Mouse (Mus musculus) left cerebral cortex, postnatal 36 days (tissue): ENCODE measurements around the gene Adora3. TPM values are rescaled to one million over a fixed set of nuclear protein-coding genes. Genes with fewer than 3 reads are reported as not detected.

Experiments used
- DNase-seq, 2 experiments: peaks; one replicate each; pipeline ENCODE4 v3.0.0; 2021 to 2022; ENCODE audit warnings: low spot score in 2 of 2, mixed read lengths in 1 of 2
- intact Hi-C: fragments of 180-260 bp; cut with DNase I; formaldehyde crosslinking; loops from one replicate; pipeline ENCODE4 v1.15.1; 2025
- total RNA-seq, 2 experiments: library from RNA; stranded (reverse); gene quantifications; 2 replicates each; pipeline ENCODE4 v1.2.3; 2021

Adora3 gene
- total RNA-seq, 2 experiments from 2014 or later: 0.81 to 1.3 TPM

GRCm38 (mm10) chr3:105873451-105874445 lies 3.1 kb downstream of the Adora3 start:
- no peak for DNase-seq
- intact Hi-C loops: no loop called here

GRCm38 (mm10) chr3:105876022-105876421 lies 5.4 kb downstream of the Adora3 start:
- intact Hi-C loops: loop anchor here (5.0 kb wide), 1 partner anchor 49 kb away; no protein-coding TSS in a partner anchor
- DNase-seq: no peak

DNA sequence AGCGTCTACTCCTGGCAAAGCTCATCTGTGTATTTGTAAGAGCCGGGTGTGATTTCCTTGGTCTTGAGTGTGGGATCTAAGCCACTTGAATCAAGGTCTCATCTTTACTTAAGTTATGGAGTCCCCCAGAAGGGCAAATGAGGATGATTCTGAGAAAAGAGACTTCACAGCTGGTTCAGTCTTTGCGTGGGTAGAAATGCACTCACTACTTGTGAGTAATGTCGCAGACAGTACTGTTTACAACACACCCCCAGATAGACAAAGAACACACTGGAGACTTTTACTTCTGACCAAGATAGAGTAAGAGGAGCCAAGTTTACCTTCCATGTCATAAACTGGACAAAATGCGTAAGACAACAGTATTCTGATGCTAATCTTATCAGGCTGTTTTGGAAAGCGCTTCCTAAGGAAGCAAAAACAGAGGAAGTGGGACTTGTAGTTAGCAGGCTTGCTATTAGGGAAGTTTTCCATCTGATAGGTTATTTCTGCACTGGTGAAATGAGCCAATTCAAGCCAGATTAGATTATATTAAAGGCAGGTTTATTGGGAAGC lies 6.7 kb downstream of the Adora3 start:
- DNase-seq: no peak
- intact Hi-C loops: loop anchor here (5.0 kb wide), 1 partner anchor 50 kb away; no protein-coding TSS in a partner anchor

- intact Hi-C loops: loop anchor here (5.0 kb wide), 1 partner anchor 51 kb away; no protein-coding TSS in a partner anchor
- no peak for DNase-seq
Observed at GRCm38 (mm10) chr3:105877919-105878318, 7.3 kb downstream of the Adora3 start.

GRCm38 (mm10) chr3:105878751-105879150 lies 8.1 kb downstream of the Adora3 start:
- intact Hi-C loops: loop anchor here (5.0 kb wide), 1 partner anchor 51 kb away; no protein-coding TSS in a partner anchor
- no peak for DNase-seq

GRCm38 (mm10) chr3:105880419-105880818 lies 9.8 kb downstream of the Adora3 start:
- DNase-seq: no peak
- intact Hi-C loops: no loop called here

- intact Hi-C loops: no loop called here
- DNase-seq: no peak
Observed at GRCm38 (mm10) chr3:105882105-105882504, 11.4 kb downstream of the Adora3 start.

- intact Hi-C loops: no loop called here
- no peak for DNase-seq
Observed at GRCm38 (mm10) chr3:105883111-105883510, 12.5 kb downstream of the Adora3 start.

GRCm38 (mm10) chr3:105888961-105889360 lies 18.3 kb downstream of the Adora3 start:
- intact Hi-C loops: no loop called here
- DNase-seq: no peak

GRCm38 (mm10) chr3:105890220-105890619 lies 19.6 kb downstream of the Adora3 start:
- DNase-seq: no peak
- intact Hi-C loops: loop anchor here (10.0 kb wide), 1 partner anchor 115 kb away; no protein-coding TSS in a partner anchor

- intact Hi-C loops: loop anchor here (10.0 kb wide), 1 partner anchor 116 kb away; no protein-coding TSS in a partner anchor
Observed at GRCm38 (mm10) chr3:105891141-105891540, 20.5 kb downstream of the Adora3 start.

GRCm38 (mm10) chr3:105891760-105892571 lies 21.3 kb downstream of the Adora3 start:
- intact Hi-C loops: loop anchor here (10.0 kb wide), 1 partner anchor 117 kb away; no protein-coding TSS in a partner anchor
- no peak for DNase-seq

More at GRCm38 (mm10) chr3:105891141-105891540, 20.5 kb downstream of the Adora3 start:
- no peak for DNase-seq

DNA sequence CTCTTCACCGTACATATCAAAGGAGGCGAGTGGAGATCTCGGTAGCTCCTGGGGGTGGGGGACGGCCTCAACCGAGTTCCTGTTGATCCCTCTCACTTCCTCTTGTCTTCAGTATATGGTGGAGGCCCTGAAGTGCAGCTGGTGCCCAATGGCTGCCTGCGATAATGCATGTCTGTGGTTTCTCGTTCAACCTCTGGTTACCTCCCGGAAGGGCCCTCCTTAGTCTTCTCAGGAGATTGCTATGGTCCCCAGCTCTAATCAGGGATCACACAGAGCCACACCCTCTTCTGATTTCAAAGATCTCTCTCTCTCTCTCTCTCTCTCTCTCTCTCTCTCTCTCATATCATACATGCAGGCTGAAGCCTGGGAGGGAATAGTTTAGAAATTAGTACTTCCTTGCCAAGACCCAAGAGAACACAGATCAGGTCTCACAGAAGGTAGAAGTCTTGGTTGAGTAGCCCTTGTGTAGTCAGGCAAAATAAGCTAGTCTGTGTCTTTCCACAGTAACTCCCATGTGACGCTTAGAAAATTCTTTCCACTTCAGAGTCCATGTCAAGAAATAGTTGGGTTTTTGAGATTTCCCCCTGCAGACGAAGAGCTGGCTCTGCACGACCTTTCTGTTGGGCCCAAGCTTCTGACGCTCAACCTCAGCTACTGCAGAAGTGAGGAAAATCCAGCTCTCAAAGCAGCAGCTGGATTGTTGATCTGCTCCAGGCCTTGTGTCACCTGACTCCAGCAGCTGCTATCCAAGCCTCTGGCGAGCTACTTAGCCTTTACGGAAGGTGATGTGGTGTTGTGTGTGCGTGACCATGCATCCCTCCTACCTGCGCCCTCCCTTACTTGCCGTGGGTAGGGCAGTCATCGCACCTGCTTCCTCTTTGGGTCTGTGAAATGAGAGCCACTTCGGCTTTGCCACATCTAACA lies 22.2 kb downstream of the Adora3 start:
- intact Hi-C loops: loop anchor here (10.0 kb wide), 1 partner anchor 118 kb away; no protein-coding TSS in a partner anchor
- no peak for DNase-seq

DNA sequence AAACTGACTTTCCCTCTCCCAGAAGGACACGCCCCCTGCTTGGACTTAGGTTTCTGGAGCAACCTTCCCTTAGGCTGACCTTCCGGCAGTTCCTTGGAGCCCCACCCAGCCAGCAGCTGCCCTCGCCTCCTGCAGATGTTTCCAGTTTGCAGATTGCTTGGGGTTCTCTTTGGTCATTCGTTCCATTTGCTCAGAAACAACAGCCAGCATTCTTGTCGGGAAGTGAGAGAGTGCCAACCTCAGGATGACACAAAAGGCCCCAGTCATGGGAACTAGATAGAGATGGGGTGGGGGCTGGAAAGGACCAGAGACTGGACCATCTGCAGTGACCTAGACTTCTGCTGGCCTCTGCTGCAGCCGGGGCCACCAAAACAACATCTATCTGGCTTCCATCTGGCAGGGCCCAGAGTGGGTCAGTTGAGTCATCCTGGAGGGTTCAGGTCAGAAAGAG lies 23.3 kb downstream of the Adora3 start:
- intact Hi-C loops: loop anchor here (10.0 kb wide), 1 partner anchor 119 kb away; no protein-coding TSS in a partner anchor
- no peak for DNase-seq

GRCm38 (mm10) chr3:105894601-105895592 lies 24.2 kb downstream of the Adora3 start:
- peak in 1 of 2 experiments; percentile 62 for DNase-seq

GRCm38 (mm10) chr3:105896811-105897210 lies 26.2 kb downstream of the Adora3 start:
- DNase-seq: no peak
- intact Hi-C loops: loop anchor here (5.0 to 10.0 kb wide), 3 partner anchors 122 to 225 kb away; no protein-coding TSS in a partner anchor

More at GRCm38 (mm10) chr3:105894601-105895592, 24.2 kb downstream of the Adora3 start:
- intact Hi-C loops: loop anchor here (5.0 to 10.0 kb wide), 3 partner anchors 120 to 223 kb away; no protein-coding TSS in a partner anchor

DNA sequence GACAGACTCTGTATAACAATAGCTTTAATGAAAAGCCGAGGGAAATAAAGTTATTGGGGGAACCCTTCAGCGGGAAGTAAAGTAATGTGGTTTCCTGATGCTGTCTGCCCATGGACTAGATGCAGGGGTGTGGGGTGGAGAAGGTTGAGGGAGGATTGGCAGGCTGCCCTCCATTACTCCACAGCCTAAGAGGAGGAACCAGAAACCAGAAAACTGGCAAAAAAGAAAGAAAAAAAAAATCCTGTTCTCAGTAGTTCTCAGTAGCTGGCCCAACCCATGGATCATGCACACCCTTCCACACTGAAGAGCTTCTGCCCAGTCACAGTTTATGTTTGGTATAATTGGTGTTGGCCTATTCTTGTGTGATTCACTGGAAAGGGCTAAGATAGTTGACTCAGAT lies 27.7 kb downstream of the Adora3 start:
- DNase-seq: no peak
- intact Hi-C loops: loop anchor here (5.0 to 10.0 kb wide), 3 partner anchors 124 to 226 kb away; no protein-coding TSS in a partner anchor
